Mouse (Mus musculus) lung, adult 2 months (tissue): Measurements from ENCODE around the gene Rmdn2. TPM values are rescaled to one million over a fixed set of nuclear protein-coding genes. Genes with fewer than 3 reads are reported as not detected.

ENCODE experiments used
- DNase-seq: peaks from one replicate; pipeline ENCODE4 v3.0.0; 2022
- H3K4me1 ChIP-seq: fragments of 200-500 bp; 2 replicates; pipeline ENCODE4 v1.6.1; 2011; ENCODE audit warnings: low read length; ENCODE audit not compliant: control insufficient read depth, insufficient read depth
- H3K4me3 ChIP-seq: fragments of 200-500 bp; replicated peaks from 2 replicates; pipeline ENCODE3; 2011; ENCODE audit warnings: low read depth, mild to moderate bottlenecking, control low read depth, low read length; ENCODE audit errors: extremely low read depth
- CTCF ChIP-seq: fragments of 200-500 bp; IDR thresholded peaks from 2 replicates; pipeline ENCODE4 v1.5.1; 2011; ENCODE audit warnings: mild to moderate bottlenecking, low read length, control low read depth; ENCODE audit not compliant: insufficient read depth
- POLR2A ChIP-seq: fragments of 200-500 bp; IDR thresholded peaks from 2 replicates; pipeline ENCODE4 v1.6.1; 2011; ENCODE audit warnings: low read depth, mild to moderate bottlenecking, control low read depth, low read length, borderline replicate concordance; ENCODE audit errors: extremely low read depth
- WGBS: fragments of 180-500 bp; shearing (Covaris S2); methylation state at CpG from one replicate; pipeline ENCODE4 v1.1.7; 2018; 5-methylcytosine and 5-hydroxymethylcytosine counted together
- polyA plus RNA-seq: library from polyadenylated mRNA; depleted of rRNA; stranded (reverse); fragments of >200 nt; gene quantifications from 2 replicates; pipeline ENCODE4 v1.2.3, GENCODE M21; 2012; rRNA removed

The Rmdn2 gene
- polyA plus RNA-seq: 4.9 and 6.4 TPM in 2 replicates

DNA sequence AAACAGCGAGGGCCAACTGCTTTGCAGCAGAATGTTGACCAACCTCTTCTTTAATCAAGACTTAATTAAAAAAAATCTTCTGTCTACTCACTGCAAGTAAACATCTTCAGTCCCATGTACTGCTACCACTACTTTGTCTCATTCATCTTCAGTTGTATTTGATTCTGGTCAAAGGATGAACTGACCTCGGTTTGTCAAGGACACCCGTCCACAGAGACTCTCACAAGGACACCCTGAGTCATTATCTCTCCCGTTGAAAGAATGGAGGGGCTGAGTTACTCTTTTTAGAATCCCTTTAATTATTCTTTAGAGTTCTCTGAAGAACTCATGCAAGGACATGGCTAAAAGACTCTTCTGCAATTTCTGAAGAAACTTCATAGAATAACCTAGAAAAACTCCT is at the start of gene Rmdn2:
TSS of gene Rmdn2 (plus strand) at position 319 of the 400 bp plus-strand sequence.
- WGBS: 72% methylated on average over 4 of the region's 4 CpGs
- DNase-seq: no peak
- no peak for TF ChIP-seq CTCF
- no peak for TF ChIP-seq POLR2A
- H3K4me3 ChIP-seq: no peak within 1 kb of the TSS
- H3K4me1 ChIP-seq: peaks cover 10% of the 10 kb centered on the region

DNA sequence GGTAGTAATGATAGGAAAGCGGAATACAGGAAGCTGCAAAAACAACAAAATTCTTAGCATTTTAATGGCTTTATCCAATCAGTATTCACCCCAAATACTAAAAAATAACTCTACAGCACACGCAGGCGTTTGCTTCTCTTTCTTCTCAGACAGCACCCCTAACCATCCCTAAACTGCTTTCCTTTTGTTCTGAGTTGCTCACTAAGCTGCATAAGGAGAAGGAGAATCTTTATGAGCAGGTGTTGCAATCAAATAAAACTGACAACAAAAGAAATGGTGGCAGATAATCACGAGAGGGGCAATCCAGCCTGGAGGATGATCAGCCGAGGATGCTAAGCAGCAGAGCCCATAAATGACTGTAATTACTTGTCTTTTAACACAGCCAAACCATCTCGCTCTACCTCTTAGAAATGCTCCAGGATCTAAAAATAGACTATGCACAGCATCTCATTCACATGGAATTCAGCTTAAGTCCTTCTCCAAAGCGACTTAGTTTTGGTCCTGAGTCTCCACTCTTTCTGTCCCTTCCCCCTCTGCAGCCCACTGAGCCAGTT is 48.5 kb upstream of the Rmdn2 start:
- WGBS: 63% methylated on average over 7 of the region's 7 CpGs
- H3K4me1 ChIP-seq: peaks cover 9% of the 10 kb centered on the region
- H3K4me3 ChIP-seq: no peak overlapping the region
- TF ChIP-seq POLR2A (no peak), CTCF (no peak)
- DNase-seq: no peak

GRCm38 (mm10) chr17:79563721-79564120 is 47.9 kb upstream of the Rmdn2 start:
- peaks cover 9% of the 10 kb centered on the region for H3K4me1 ChIP-seq
- DNase-seq: no peak
- WGBS: 80% methylated on average over 2 of the region's 2 CpGs
- H3K4me3 ChIP-seq: no peak overlapping the region
- TF ChIP-seq CTCF (no peak), POLR2A (no peak)

- 25% methylated on average over 9 of the region's 9 CpGs for WGBS
- peak; percentile 54 for DNase-seq
- H3K4me3 ChIP-seq: no peak overlapping the region
- H3K4me1 ChIP-seq: peaks cover 9% of the 10 kb centered on the region
- TF ChIP-seq CTCF: no peak
- no peak for TF ChIP-seq POLR2A
Measured at GRCm38 (mm10) chr17:79565241-79565961, 46.3 kb upstream of the Rmdn2 start.

GRCm38 (mm10) chr17:79568401-79568800 is 43.3 kb upstream of the Rmdn2 start:
- 88% methylated on average over 1 of the region's 1 CpGs for WGBS
- no peak for DNase-seq
- Histone ChIP-seq H3K4me1 (peaks cover 9% of the 10 kb centered on the region), H3K4me3 (no peak overlapping the region)
- TF ChIP-seq POLR2A (no peak), CTCF (no peak)

DNA sequence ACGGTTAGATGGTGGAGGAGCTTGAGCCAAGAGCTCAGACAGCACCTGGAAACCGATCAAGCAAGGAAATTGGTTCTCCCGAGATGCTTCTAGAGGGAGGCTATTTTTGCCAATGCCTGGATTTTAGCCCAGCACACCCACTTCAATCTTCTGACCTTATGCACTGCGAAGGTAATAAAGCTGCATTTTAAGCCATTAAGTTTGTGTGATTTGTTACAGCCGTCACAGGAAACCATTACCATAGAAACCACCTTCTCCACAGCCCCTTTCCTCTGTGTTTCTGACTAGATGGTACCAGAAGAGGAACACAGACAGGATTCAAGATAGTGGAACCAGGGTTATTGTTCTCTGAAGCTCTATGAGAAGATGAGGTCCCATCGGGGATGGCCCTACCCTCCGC is 33.3 kb upstream of the Rmdn2 start:
- no peak overlapping the region for H3K4me3 ChIP-seq
- TF ChIP-seq POLR2A (no peak), CTCF (no peak)
- no peaks in the 10 kb centered on the region; the same call in 1 of the 2 replicates for H3K4me1 ChIP-seq
- 73% methylated on average over 7 of the region's 7 CpGs for WGBS
- no peak for DNase-seq

GRCm38 (mm10) chr17:79580264-79580920 is 31.3 kb upstream of the Rmdn2 start:
- H3K4me1 ChIP-seq: no peaks in the 10 kb centered on the region; the same call in none of the 2 replicates
- H3K4me3 ChIP-seq: no peak overlapping the region
- DNase-seq: peak; percentile 75
- peak; percentile 78 for TF ChIP-seq CTCF
- no peak for TF ChIP-seq POLR2A
- WGBS: 70% methylated on average over 6 of the region's 6 CpGs

- Histone ChIP-seq H3K4me3 (no peak overlapping the region), H3K4me1 (no peaks in the 10 kb centered on the region; the same call in none of the 2 replicates)
- TF ChIP-seq CTCF (no peak), POLR2A (no peak)
- 45% methylated on average over 4 of the region's 4 CpGs for WGBS
- no peak for DNase-seq
Measured at GRCm38 (mm10) chr17:79583466-79583865, 28.2 kb upstream of the Rmdn2 start.

DNA sequence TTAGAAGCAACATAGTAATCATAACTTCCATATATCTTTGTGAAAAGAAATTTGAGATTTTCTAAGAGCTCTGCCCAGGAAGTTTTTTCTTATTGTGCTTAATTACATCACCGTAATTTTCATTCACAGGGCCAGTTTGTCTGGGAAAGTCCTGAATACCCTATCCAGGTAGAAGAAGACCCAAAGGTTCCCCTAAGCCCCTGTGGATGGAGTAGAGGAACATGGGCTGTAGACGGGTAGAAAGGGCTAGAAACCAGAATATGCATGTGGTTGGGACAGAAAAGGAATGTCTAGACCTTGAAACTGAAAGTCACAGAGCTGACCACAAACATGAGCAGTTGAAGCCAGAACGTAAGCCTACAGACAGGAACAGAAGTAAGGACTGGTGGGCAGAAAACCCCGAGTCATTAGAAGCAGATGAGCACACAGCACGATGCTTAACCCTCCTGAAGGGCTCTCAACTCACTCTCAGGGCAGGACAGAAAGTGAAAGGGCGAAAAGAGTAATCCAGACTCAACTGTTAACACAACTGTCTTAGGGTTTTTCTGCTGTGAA is 27.3 kb upstream of the Rmdn2 start:
- no peak for TF ChIP-seq CTCF
- no peak for TF ChIP-seq POLR2A
- no peaks in the 10 kb centered on the region; the same call in 1 of the 2 replicates for H3K4me1 ChIP-seq
- WGBS: 41% methylated on average over 6 of the region's 6 CpGs
- no peak for DNase-seq
- H3K4me3 ChIP-seq: no peak overlapping the region

DNA sequence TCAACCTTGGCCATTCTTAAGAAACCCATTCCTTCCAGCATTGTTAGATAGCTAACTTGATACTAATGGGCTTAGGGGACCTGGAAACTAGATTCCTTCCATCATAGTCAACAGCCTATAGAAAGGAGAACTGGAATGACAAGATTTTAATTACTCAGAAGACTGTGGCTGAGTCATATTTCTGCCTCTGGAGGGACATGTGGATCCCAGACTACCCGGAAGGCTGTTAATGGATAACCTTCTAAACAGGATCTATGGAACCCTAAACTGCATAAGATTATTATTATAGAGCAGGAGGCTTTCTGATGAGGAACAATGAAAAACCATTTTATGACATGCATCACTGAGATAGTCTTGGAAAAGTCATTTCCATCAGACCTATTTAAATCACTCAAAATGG is 21.8 kb upstream of the Rmdn2 start:
- Histone ChIP-seq H3K4me3 (no peak overlapping the region), H3K4me1 (no peaks in the 10 kb centered on the region)
- no peak for DNase-seq
- TF ChIP-seq POLR2A (no peak), CTCF (no peak)
- 78% methylated on average over 1 of the region's 1 CpGs for WGBS
